Mouse (Mus musculus) left cerebral cortex, postnatal 14 days (tissue): ENCODE data around the gene Mmp28. TPM values are rescaled to one million over a fixed set of nuclear protein-coding genes. Genes with fewer than 3 reads are reported as not detected.

Experiments used
- DNase-seq, 2 experiments: peaks; one replicate each; pipeline ENCODE4 v3.0.0; 2021 to 2022; ENCODE audit warnings: low spot score in 2 of 2, mixed read lengths in 1 of 2
- intact Hi-C: fragments of 180-260 bp; cut with DNase I; formaldehyde crosslinking; loops from one replicate; pipeline ENCODE4 v1.15.1; 2025
- total RNA-seq, 2 experiments: library from RNA; stranded (reverse); gene quantifications; 2 replicates each; pipeline ENCODE4 v1.2.3; 2021

Mmp28 gene
- total RNA-seq, 2 experiments from 2014 or later: 3.9 to 5.8 TPM

- peak in 1 of 2 experiments; percentile 31 for DNase-seq
These were observed 14.0 kb downstream of the Mmp28 start for GRCm38 (mm10) chr11:83448927-83449236.

GRCm38 (mm10) chr11:83448021-83448926, 14.6 kb downstream of the Mmp28 start:
- intact Hi-C loops: no loop called here

More at GRCm38 (mm10) chr11:83448927-83449236, 14.0 kb downstream of the Mmp28 start:
- intact Hi-C loops: no loop called here

GRCm38 (mm10) chr11:83447612-83448011, 15.3 kb downstream of the Mmp28 start:
- DNase-seq: no peak
- intact Hi-C loops: no loop called here

More at GRCm38 (mm10) chr11:83448021-83448926, 14.6 kb downstream of the Mmp28 start:
- DNase-seq: no peak

- intact Hi-C loops: no loop called here
- no peak for DNase-seq
These were observed 17.9 kb downstream of the Mmp28 start for GRCm38 (mm10) chr11:83445001-83445400.

GRCm38 (mm10) chr11:83443824-83444223, 19.0 kb downstream of the Mmp28 start:
- intact Hi-C loops: loop anchor here (1.0 to 5.0 kb wide), 2 partner anchors 28 to 293 kb away; no protein-coding TSS in a partner anchor
- DNase-seq: no peak

GRCm38 (mm10) chr11:83442596-83443267, 20.1 kb downstream of the Mmp28 start:
- intact Hi-C loops: loop anchor here (1.0 to 5.0 kb wide), 2 partner anchors 30 to 295 kb away; no protein-coding TSS in a partner anchor
- peak; percentile 83 to 87 for DNase-seq

GRCm38 (mm10) chr11:83441235-83441634, 21.6 kb downstream of the Mmp28 start:
- intact Hi-C loops: loop anchor here (5.0 kb wide), 1 partner anchor 296 kb away; no protein-coding TSS in a partner anchor
- no peak for DNase-seq

GRCm38 (mm10) chr11:83440081-83441064, 22.5 kb downstream of the Mmp28 start:
- intact Hi-C loops: loop anchor here (5.0 kb wide), 1 partner anchor 297 kb away; no protein-coding TSS in a partner anchor
- peak; percentile 83 to 88 for DNase-seq

GRCm38 (mm10) chr11:83439426-83440060, 23.3 kb downstream of the Mmp28 start:
- DNase-seq: no peak
- intact Hi-C loops: loop anchor here (5.0 kb wide), 1 partner anchor 298 kb away; no protein-coding TSS in a partner anchor

GRCm38 (mm10) chr11:83437377-83437776, 25.5 kb downstream of the Mmp28 start, which contains the start of gene 1700020L24Rik:
TSS of gene 1700020L24Rik (plus strand) at chr11:83437677.
- DNase-seq: no peak
- intact Hi-C loops: no loop called here

- no peak for DNase-seq
- intact Hi-C loops: no loop called here
These were observed 30.3 kb downstream of the Mmp28 start for GRCm38 (mm10) chr11:83432533-83432932.

GRCm38 (mm10) chr11:83429355-83429754, 33.5 kb downstream of the Mmp28 start, which contains the start of gene Gas2l2:
TSS of gene Gas2l2 (minus strand) at chr11:83429455.
- intact Hi-C loops: no loop called here

GRCm38 (mm10) chr11:83426964-83427363, 35.9 kb downstream of the Mmp28 start:
- intact Hi-C loops: no loop called here
- DNase-seq: no peak

More at GRCm38 (mm10) chr11:83429355-83429754, 33.5 kb downstream of the Mmp28 start, which contains the start of gene Gas2l2:
- no peak for DNase-seq

- DNase-seq: peak; percentile 81 to 86
- intact Hi-C loops: loop anchor here (2.0 to 5.0 kb wide), 2 partner anchors 68 to 97 kb away; no protein-coding TSS in a partner anchor
These were observed 38.2 kb downstream of the Mmp28 start for GRCm38 (mm10) chr11:83424681-83425080.

GRCm38 (mm10) chr11:83421305-83421704, 41.6 kb downstream of the Mmp28 start:
- no peak for DNase-seq
- intact Hi-C loops: loop anchor here (5.0 kb wide), 1 partner anchor 94 kb away; no protein-coding TSS in a partner anchor

GRCm38 (mm10) chr11:83420338-83420737, 42.5 kb downstream of the Mmp28 start:
- intact Hi-C loops: loop anchor here (5.0 kb wide), 1 partner anchor 93 kb away; no protein-coding TSS in a partner anchor
- DNase-seq: peak; percentile 57 to 65

- DNase-seq: peak; percentile 73 to 89
- intact Hi-C loops: no loop called here
These were observed 44.3 kb downstream of the Mmp28 start for GRCm38 (mm10) chr11:83418566-83418965.

- no peak for DNase-seq
- intact Hi-C loops: no loop called here
These were observed 45.2 kb downstream of the Mmp28 start for GRCm38 (mm10) chr11:83417708-83418107.
